Mouse (Mus musculus) kidney, postnatal 14 days (tissue): ENCODE results near the gene Mrpl22.
"Not testable (repeated sequence)": the region's sequence is repeated elsewhere in the genome, so short reads cannot be mapped to it uniquely, and the experiment has no call there.

ENCODE experiments used
- DNase-seq: peaks from one replicate; pipeline ENCODE4 v3.0.0; 2022; ENCODE audit warnings: mixed read lengths

Mrpl22 gene

GRCm38 (mm10) chr11:58183579-58183978 lies 12.1 kb downstream of the Mrpl22 start:
- DNase-seq = no peak

- DNase-seq = no peak
Measured at GRCm38 (mm10) chr11:58189675-58190074, 18.2 kb downstream of the Mrpl22 start.

GRCm38 (mm10) chr11:58193326-58193725 lies 21.9 kb downstream of the Mrpl22 start:
- DNase-seq = no peak

- DNase-seq = peak; percentile 30
Measured at GRCm38 (mm10) chr11:58193860-58194520, 22.5 kb downstream of the Mrpl22 start.

GRCm38 (mm10) chr11:58198663-58199062 lies 27.2 kb downstream of the Mrpl22 start:
- no peak for DNase-seq

GRCm38 (mm10) chr11:58199229-58200037 lies 28.0 kb downstream of the Mrpl22 start, which contains the start of the genes Igtp and Irgm2:
TSS of gene Igtp (plus strand) at chr11:58199556.
TSS of gene Irgm2 (plus strand) at chr11:58199618.
- DNase-seq = peak; percentile 88

GRCm38 (mm10) chr11:58200226-58200625 lies 28.8 kb downstream of the Mrpl22 start:
- no peak for DNase-seq

GRCm38 (mm10) chr11:58201052-58201451 lies 29.6 kb downstream of the Mrpl22 start:
- DNase-seq = no peak

- no peak for DNase-seq
Measured at GRCm38 (mm10) chr11:58210321-58210886, 38.9 kb downstream of the Mrpl22 start.

- DNase-seq = no peak
Measured at GRCm38 (mm10) chr11:58211062-58211681, 39.7 kb downstream of the Mrpl22 start.

- DNase-seq = no peak
Measured at GRCm38 (mm10) chr11:58211682-58212067, 40.2 kb downstream of the Mrpl22 start.

GRCm38 (mm10) chr11:58213673-58214342 lies 42.3 kb downstream of the Mrpl22 start:
- no peak for DNase-seq

GRCm38 (mm10) chr11:58214391-58215048 lies 43.1 kb downstream of the Mrpl22 start:
- DNase-seq = peak; percentile 93

GRCm38 (mm10) chr11:58215049-58215430 lies 43.6 kb downstream of the Mrpl22 start:
- DNase-seq = not testable (repeated sequence)

GRCm38 (mm10) chr11:58215814-58216213 lies 44.4 kb downstream of the Mrpl22 start:
- DNase-seq = no peak

- DNase-seq = no peak
Measured at GRCm38 (mm10) chr11:58216823-58217222, 45.4 kb downstream of the Mrpl22 start.

- DNase-seq = peak; percentile 46
Measured at GRCm38 (mm10) chr11:58223751-58224150, 52.3 kb downstream of the Mrpl22 start.

- DNase-seq = peak; percentile 80
Measured at GRCm38 (mm10) chr11:58224313-58224712, 52.9 kb downstream of the Mrpl22 start.

- DNase-seq = not testable (repeated sequence)
Measured at GRCm38 (mm10) chr11:58224872-58225271, 53.4 kb downstream of the Mrpl22 start.

- peak; percentile 88 for DNase-seq
Measured at GRCm38 (mm10) chr11:58225655-58226054, 54.2 kb downstream of the Mrpl22 start.

- no peak for DNase-seq
Measured at GRCm38 (mm10) chr11:58226425-58226824, 55.0 kb downstream of the Mrpl22 start.

- not testable (repeated sequence) for DNase-seq
Measured at GRCm38 (mm10) chr11:58228021-58228420, 56.6 kb downstream of the Mrpl22 start.
